Mouse (Mus musculus): Measurements from ENCODE around the gene Mcidas. TPM values are rescaled to one million over a fixed set of nuclear protein-coding genes. Genes with fewer than 3 reads are reported as not detected.

The Mcidas gene
- polyA plus RNA-seq, 1 experiment: not detected

- no peak for TF ChIP-seq FLI1 (IDR thresholded peaks at IDR 0.05; ENCODE audit: low read length)
- TF ChIP-seq GATA1 (IDR thresholded peaks at IDR 0.05; ENCODE audit: borderline replicate concordance, low read length): no peak
- H3K4me1 ChIP-seq: peaks cover 33% of the 10 kb centered on the region
- peak overlapping the region; percentile 91 for H3K4me3 ChIP-seq (replicated peaks)
- no peaks in the 10 kb centered on the region for H3K9me3 ChIP-seq
- peaks cover 69% of the 10 kb centered on the region for H3K27me3 ChIP-seq (replicated peaks)
- no peaks in the 10 kb centered on the region for H3K36me3 ChIP-seq (replicated peaks; ENCODE audit: low read length)
These were observed 40.7 kb downstream of the Mcidas start for GRCm38 (mm10) chr13:113034271-113034886.

DNA sequence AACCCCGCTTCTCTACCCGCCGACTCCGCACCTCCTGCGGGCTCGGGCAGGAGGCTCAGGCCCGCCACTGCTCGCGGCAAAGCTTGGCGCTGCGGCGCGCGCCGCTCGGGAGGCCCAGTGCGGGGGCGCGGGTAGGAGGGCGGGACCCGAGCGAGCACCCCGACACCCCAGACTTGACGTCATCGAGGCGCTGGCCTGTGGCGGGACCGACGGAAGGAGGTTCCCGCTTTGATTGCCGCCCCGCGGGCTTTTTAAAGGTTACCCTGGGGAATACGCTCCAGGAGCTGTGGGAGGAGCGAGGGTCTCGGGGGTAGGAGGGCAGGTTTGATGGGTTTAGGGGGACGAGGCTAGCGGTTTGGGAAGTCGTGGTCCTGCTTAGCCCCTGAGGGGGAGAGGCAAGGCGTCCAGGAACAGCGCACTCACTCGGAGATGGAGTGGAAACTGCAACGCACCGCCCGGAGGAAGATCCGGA lies 41.3 kb downstream of the Mcidas start, which contains the start of gene Cdc20b:
Gene Cdc20b (plus strand): TSS at position 162 of the 472 bp plus-strand sequence.
- H3K4me1 ChIP-seq: peaks cover 38% of the 10 kb centered on the region

GRCm38 (mm10) chr13:113035852-113036251 lies 42.2 kb downstream of the Mcidas start:
- TF ChIP-seq FLI1 (IDR thresholded peaks at IDR 0.05; ENCODE audit: low read length): no peak
- TF ChIP-seq GATA1 (IDR thresholded peaks at IDR 0.05; ENCODE audit: borderline replicate concordance, low read length): no peak
- H3K27me3 ChIP-seq (replicated peaks): peaks cover 62% of the 10 kb centered on the region
- peak overlapping the region; percentile 91 for H3K4me3 ChIP-seq (replicated peaks)
- peaks cover 38% of the 10 kb centered on the region for H3K4me1 ChIP-seq
- no peaks in the 10 kb centered on the region for H3K36me3 ChIP-seq (replicated peaks; ENCODE audit: low read length)
- H3K9me3 ChIP-seq: no peaks in the 10 kb centered on the region

More for the DNA sequence above, 41.3 kb downstream of the Mcidas start, which contains the start of gene Cdc20b:
- H3K4me3 ChIP-seq (replicated peaks): peak within 1 kb of the TSS; percentile 91
- peaks cover 67% of the 10 kb centered on the region for H3K27me3 ChIP-seq (replicated peaks)
- H3K36me3 ChIP-seq (replicated peaks; ENCODE audit: low read length): no peaks in the 10 kb centered on the region
- no peak for TF ChIP-seq GATA1 (IDR thresholded peaks at IDR 0.05; ENCODE audit: borderline replicate concordance, low read length)
- TF ChIP-seq FLI1 (IDR thresholded peaks at IDR 0.05; ENCODE audit: low read length): no peak
- H3K9me3 ChIP-seq: no peaks in the 10 kb centered on the region

DNA sequence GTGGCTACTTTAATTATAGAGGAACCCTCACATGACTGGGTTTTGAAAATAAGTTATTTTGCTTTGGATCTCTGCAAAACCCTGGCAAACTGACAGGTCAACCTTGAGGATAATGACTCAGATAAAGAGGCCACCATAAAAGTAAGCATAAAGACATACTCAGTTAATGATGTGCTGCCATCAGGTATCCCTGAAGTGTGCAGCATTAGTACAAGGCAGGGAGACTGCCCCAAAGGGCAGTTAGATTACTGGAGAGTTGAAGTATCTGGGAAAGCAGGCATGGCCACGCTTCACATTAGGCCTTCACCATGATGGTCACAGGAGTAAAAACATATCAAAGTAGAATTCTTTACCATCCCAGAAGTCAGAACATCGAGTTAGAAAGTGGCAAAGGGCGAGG lies 51.2 kb downstream of the Mcidas start:
- Histone ChIP-seq H3K4me3 (replicated peaks) (no peak overlapping the region), H3K9me3 (no peaks in the 10 kb centered on the region), H3K27me3 (replicated peaks) (peaks cover 18% of the 10 kb centered on the region), H3K36me3 (replicated peaks; ENCODE audit: low read length) (no peaks in the 10 kb centered on the region), H3K4me1 (peaks cover 23% of the 10 kb centered on the region)
- TF ChIP-seq FLI1 (IDR thresholded peaks at IDR 0.05; ENCODE audit: low read length) (no peak), GATA1 (IDR thresholded peaks at IDR 0.05; ENCODE audit: borderline replicate concordance, low read length) (no peak)

DNA sequence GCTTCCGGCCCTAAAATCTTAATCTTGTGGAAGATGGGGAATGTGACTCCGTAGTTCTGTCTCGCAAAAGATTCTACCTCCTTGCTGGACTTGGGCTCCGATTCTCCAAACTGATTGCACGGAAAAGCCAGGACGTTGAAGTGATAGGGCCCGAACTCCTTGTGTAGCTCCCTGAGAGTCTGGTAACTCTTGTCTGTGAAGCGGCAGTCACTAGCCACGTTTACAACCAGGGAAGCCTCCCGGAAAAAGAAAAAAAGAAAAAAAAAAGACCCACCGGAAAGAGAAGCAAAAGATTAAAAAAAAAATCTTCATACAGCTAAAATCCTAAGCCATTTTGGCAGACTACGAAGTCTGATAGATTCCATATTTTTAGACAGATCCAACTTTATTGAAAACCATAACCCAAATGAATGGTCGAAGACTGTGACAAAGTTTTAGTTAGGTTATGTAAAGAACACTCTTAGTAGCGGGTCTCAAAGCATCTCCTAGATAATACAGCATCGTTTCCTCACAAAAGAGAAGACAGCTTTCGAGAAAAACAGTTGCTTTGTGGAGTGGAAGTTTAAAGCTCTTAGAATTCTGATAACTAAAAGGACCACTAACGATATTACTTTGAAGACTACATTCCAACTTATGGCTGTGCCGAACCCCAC lies 51.9 kb downstream of the Mcidas start:
- no peaks in the 10 kb centered on the region for H3K36me3 ChIP-seq (replicated peaks; ENCODE audit: low read length)
- H3K9me3 ChIP-seq: no peaks in the 10 kb centered on the region
- TF ChIP-seq GATA1 (IDR thresholded peaks at IDR 0.05; ENCODE audit: borderline replicate concordance, low read length): no peak
- TF ChIP-seq FLI1 (IDR thresholded peaks at IDR 0.05; ENCODE audit: low read length): no peak
- H3K4me3 ChIP-seq (replicated peaks): peak overlapping the region; percentile 87
- peaks cover 17% of the 10 kb centered on the region for H3K27me3 ChIP-seq (replicated peaks)
- H3K4me1 ChIP-seq: peaks cover 23% of the 10 kb centered on the region

GRCm38 (mm10) chr13:113046211-113046883 lies 52.7 kb downstream of the Mcidas start, which contains the start of gene Gpx8:
Gene Gpx8 (minus strand): TSS chr13:113046410.
- H3K4me3 ChIP-seq (replicated peaks): peak within 1 kb of the TSS; percentile 87
- no peaks in the 10 kb centered on the region for H3K9me3 ChIP-seq
- no peaks in the 10 kb centered on the region for H3K36me3 ChIP-seq (replicated peaks; ENCODE audit: low read length)
- peaks cover 15% of the 10 kb centered on the region for H3K27me3 ChIP-seq (replicated peaks)
- TF ChIP-seq FLI1 (IDR thresholded peaks at IDR 0.05; ENCODE audit: low read length): no peak
- no peak for TF ChIP-seq GATA1 (IDR thresholded peaks at IDR 0.05; ENCODE audit: borderline replicate concordance, low read length)
- peaks cover 23% of the 10 kb centered on the region for H3K4me1 ChIP-seq

GRCm38 (mm10) chr13:113047018-113047417 lies 53.4 kb downstream of the Mcidas start:
- H3K9me3 ChIP-seq: no peaks in the 10 kb centered on the region
- H3K4me1 ChIP-seq: peaks cover 23% of the 10 kb centered on the region
- peaks cover 10% of the 10 kb centered on the region for H3K27me3 ChIP-seq (replicated peaks)
- no peaks in the 10 kb centered on the region for H3K36me3 ChIP-seq (replicated peaks; ENCODE audit: low read length)
- TF ChIP-seq FLI1 (IDR thresholded peaks at IDR 0.05; ENCODE audit: low read length) (no peak), GATA1 (IDR thresholded peaks at IDR 0.05; ENCODE audit: borderline replicate concordance, low read length) (no peak)
- H3K4me3 ChIP-seq (replicated peaks): no peak overlapping the region

DNA sequence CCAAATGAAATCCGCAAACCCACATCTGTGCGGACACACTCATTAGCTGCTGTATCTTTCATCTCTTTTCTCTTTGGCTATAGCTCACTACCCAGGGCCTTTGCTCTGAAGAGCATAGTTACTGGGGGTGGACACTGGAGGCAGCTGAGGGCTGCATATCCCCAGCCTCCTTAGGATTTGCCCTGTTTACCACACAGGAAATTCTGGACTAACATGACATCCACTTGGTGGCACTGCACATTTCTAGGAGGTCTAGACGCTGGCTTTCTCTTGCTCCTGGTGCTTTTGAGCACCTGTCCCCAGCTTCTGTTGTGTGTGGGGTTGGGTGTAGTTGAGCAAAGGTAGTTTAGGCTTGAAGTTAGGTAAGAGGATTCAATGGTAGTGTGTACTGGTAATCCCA lies 54.0 kb downstream of the Mcidas start:
- H3K9me3 ChIP-seq: no peaks in the 10 kb centered on the region
- peaks cover 10% of the 10 kb centered on the region for H3K27me3 ChIP-seq (replicated peaks)
- H3K4me3 ChIP-seq (replicated peaks): no peak overlapping the region
- H3K4me1 ChIP-seq: peaks cover 23% of the 10 kb centered on the region
- no peaks in the 10 kb centered on the region for H3K36me3 ChIP-seq (replicated peaks; ENCODE audit: low read length)
- no peak for TF ChIP-seq FLI1 (IDR thresholded peaks at IDR 0.05; ENCODE audit: low read length)
- TF ChIP-seq GATA1 (IDR thresholded peaks at IDR 0.05; ENCODE audit: borderline replicate concordance, low read length): no peak

Other genes with a start within 250 kb of the Mcidas start
- not detected in 2 replicates for gene Plpp1, start 193.1 kb upstream of the Mcidas start, polyA plus RNA-seq (2012; ENCODE audit: insufficient read depth, low replicate concordance)
- 2.0 TPM in 1 of 2 replicates, not detected in the other for gene Mtrex, start 66.4 kb upstream of the Mcidas start, polyA plus RNA-seq (2012; ENCODE audit: insufficient read depth, low replicate concordance)
- 0.47 and 3.7 TPM in 2 replicates for gene Dhx29, start 66.4 kb upstream of the Mcidas start, polyA plus RNA-seq (2012; ENCODE audit: insufficient read depth, low replicate concordance)
- 0.67 TPM in 1 of 2 replicates, not detected in the other for gene Ccno, start 6.0 kb upstream of the Mcidas start, polyA plus RNA-seq (2012; ENCODE audit: insufficient read depth, low replicate concordance)
- gene Cdc20b, start 41.3 kb downstream of the Mcidas start, polyA plus RNA-seq (2012; ENCODE audit: insufficient read depth, low replicate concordance): not detected in 2 replicates
- not detected in 2 replicates for gene Gpx8, start 52.6 kb downstream of the Mcidas start, polyA plus RNA-seq (2012; ENCODE audit: insufficient read depth, low replicate concordance)
- not detected in 2 replicates for gene Gzma, start 107.1 kb downstream of the Mcidas start, polyA plus RNA-seq (2012; ENCODE audit: insufficient read depth, low replicate concordance)
- not detected in 2 replicates for gene Esm1, start 215.8 kb downstream of the Mcidas start, polyA plus RNA-seq (2012; ENCODE audit: insufficient read depth, low replicate concordance)
- gene Gzmk, start 232.1 kb downstream of the Mcidas start, polyA plus RNA-seq (2012; ENCODE audit: insufficient read depth, low replicate concordance): not detected in 2 replicates

All from megakaryocyte, embryonic 14.5 days (primary cell).